Mouse (Mus musculus): ENCODE data around the gene Fbxl20. TPM values are rescaled to one million over a fixed set of nuclear protein-coding genes. Genes with fewer than 3 reads are reported as not detected.
"Not testable (repeated sequence)": the region's sequence is repeated elsewhere in the genome, so short reads cannot be mapped to it uniquely, and the experiment has no call there.

Gene Fbxl20
- 1 to 10 TPM; 3.5 to 7.2 (median 7.2) TPM for polyA plus RNA-seq (2017; shearing (Covaris generic))

DNA sequence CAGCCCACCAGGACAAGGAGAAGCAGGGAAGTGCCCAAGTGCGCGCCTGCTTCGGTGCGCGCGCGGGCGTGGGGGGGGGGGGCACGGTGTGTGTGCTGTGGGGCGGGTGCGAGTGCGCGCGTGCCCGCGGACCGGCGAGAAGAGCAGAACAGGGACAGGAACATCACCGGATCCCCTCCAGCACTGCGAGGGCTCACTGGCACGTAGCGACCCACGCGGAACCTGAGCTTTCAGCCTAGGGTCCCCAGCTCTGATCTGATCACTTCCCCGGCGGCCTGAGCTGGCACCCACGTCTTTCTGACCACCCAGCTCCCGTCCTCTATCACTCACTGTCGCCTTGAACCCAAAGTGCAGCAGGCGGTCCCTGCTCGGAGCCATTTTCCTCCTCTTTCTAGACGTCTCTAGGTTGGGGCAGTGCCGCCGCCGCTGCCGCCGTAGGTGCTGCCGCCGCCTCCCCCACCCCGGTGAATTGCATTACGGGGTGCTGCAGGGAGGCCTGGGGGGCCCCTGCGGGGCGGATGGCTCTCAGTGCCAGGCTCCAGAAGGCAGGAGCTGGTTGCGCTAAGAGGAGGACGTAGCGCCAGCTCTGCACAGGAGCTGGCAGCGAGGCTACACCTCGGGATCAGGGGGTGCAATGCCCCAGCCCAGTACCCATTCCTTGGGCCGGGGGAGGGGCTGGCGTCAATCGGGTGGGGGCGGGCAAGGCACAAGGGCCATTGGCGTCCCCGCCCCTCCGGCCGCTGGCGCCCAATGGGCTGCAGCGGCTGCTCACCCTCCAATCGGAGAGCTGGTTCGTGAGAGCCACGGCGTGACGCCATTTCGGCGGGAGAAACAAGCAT lies at the start of gene Fbxl20:
TSS of gene Fbxl20 (minus strand) at position 618 of the 839 bp plus-strand sequence.
- peak; percentile 80 for ATAC-seq

DNA sequence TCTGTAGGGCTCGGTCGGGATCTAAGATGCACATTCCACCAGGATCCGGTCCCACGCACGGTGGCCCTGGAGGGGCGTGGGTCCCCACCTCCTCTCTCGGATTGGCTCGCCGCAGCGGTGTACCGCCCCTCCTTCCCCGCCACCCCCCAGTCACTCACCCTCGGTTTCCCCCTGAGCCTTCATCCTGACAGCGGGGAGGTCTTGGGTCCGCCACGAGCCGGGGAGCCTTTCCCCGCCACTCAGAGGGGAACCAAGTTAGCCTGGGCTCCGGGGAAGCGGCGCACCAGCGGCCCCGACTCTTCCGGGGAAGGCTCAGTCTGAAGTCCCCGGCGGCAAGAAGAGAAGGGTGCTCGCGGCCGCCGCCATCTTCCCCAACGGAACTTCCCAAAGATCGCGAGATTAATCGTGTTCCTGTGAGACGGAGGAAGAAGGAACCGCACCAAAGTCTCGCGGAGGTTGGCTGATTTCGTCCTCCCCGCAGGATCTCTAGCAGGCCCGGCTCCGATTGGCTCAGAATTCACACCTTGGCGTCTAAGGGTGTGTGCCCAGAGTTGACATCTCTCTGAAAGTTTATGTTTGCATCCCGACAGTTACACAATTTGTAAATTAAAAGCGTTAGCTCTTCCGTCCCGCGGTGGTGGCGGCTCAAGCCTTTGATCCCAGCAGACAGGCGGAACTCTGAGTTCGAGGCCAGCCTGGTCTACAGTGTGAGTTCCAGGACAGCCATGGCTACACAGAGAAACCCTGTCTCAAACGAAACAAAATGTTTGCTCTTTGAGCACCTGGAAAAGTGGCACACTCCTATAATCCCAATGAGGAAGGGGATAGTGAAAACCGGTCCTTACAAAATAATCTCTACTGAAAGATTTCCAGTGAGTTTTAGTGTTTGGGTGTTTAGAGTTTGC lies 43.0 kb upstream of the Fbxl20 start, which contains the start of gene Med1:
TSS of gene Med1 (minus strand) at position 393 of the 905 bp plus-strand sequence.
- ATAC-seq: peak; percentile 97

DNA sequence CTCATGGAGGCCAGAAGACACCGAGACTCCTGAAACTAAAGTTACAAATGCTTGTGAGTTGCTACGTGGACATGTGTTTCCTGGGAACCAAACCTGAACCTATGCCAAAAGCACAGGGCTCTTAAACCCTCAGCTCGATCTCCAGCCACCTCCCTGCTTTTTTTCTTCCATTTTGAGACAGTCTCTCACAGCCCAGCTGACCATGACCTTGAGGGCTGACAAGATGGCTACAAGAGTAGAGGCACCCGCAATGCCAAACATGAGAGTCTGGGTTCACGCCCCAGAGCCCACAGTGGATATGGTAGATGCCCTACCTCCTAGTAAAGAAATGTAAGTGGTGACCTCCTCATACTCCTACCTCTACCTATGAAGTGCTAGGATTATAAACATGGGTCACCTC lies 40.6 kb upstream of the Fbxl20 start:
- ATAC-seq: no peak

DNA sequence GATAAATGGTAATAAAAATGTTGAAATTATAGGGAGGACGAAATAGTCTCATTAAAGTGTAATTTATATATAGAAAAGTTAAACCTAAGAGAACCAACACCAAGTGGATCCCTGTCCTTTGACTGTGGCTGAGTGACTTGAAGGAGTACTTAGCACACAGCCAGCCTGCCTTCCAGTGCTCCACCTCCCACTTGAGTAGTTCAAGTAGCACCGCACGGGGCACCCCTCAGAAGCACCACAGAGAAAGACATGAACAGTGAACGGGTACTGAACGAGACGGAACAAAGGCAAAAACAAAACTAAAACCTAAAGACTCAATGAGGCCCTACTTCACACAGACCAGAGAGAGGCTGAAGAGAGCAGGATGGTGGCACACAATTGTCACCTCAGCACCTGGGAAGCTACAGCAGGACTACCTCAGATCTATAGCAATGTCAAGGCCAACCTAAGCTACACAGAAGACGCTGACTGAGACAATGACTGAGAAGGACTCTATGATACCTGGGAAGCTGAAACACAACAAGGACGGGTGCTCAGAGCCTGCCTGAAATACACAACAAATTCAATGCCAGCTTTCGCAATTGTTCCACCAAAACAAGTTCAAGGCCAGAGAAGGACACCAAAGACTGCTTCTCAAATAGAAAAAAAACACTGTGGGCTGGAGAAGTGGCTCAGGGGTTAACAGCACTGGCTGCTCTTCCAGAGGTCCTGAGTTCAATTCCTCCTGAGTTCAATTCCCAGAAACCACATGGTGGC lies 37.6 kb upstream of the Fbxl20 start:
- no peak for ATAC-seq

DNA sequence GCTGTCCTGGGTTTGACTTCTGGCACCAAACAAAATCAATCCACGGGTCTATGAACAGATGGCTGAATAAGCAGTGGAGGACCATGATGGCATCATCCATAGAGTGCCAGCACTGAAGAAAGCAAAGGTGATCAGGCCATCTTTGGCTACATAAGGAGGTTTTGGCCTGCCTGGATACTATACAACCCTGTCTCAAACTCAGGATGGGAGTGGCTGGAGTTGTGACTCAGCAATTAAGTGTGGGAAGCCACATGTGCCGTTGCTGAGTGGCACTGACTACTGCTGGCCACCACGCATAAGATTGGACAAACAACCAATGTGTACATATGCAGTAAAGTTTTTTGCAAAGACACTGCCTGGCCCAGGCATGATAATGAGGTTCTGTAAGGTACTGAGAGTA lies 31.9 kb upstream of the Fbxl20 start:
- ATAC-seq: not testable (repeated sequence)

DNA sequence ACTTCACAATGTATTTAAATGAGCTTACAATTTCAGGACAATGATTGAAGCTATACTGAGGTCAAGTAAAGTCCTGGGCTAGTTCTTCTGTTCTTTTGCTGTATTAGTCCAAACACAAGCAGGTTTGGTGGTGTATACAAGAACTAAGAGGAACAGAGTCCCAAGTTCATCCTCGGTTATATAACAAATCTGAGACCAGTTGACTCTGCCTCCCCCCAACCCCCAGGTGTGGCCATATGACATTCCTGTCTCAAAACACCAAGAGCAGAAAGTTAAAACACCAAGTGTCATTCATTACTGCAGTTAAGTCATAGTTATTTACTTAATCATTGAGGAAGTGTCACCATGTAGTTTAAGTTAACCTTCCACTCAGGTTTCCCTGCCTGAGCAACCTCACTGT lies 18.2 kb upstream of the Fbxl20 start:
- ATAC-seq: no peak

DNA sequence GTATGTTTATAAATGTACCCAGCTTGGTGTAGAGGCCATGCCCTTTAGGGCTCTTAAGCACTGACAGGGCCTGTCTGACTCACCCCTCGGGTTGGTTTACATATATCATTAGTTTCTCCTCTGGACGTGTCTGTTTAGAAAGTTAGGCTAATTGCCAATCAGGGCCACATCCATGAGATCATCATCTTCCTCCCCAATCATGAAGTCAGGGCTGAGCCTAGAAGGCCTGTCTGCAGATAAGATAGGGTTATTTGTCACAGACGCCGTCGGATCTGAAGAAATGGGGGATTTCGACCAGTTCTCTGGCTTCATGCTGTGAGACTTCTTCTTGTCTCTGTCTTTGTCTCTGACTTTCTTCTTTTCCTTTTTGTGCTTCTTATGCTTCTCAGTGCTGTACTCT lies 4.9 kb upstream of the Fbxl20 start:
- no peak for ATAC-seq

DNA sequence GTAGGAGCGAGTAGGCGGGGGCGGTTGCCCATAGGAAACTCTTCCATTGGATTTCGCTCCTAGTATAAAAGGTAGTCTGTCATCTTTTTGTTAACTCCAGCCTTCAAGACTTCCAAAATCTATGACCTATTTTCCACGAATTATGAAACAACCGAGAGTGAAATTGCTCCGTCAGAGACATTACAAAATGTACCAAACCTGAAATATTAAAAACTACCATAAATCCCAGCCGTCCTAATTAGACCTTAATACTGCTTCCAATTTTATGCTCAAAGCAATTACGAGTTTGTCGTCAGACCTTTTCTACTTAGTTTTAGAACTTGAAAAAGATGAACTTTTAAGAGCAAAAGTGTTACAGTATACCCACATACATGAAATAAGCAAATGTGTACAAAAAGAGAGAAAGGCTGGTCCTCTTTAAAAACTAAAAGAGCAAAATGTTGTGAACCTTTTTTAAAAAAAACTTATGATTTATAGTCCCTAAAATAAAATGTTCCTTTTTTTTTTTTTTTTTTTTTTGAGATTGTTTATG lies 488 bp upstream of the Fbxl20 start:
- ATAC-seq: peak; percentile 3

DNA sequence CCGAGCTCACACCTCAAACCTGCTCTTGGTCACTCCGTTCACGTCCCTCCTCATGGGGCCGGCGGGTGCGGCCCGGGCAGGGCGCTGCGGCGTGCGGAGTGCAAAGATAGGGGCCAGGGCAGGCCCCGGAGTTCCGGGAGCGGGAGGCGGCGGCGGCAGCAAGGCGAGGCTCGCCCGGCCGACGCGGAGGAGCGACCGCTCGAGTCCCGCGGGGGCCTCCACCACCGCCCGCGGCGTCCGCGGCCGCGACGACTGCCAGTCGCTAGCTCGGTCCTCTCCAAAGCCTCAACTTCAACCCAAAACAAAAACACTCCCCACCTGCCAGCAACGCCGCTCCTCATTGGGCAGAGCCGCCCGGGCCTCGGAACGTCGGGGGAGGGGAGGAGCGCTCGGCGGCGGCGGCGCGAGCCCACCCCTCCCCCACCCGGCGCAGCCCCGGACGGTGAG lies 876 bp downstream of the Fbxl20 start:
- peak; percentile 58 for ATAC-seq

DNA sequence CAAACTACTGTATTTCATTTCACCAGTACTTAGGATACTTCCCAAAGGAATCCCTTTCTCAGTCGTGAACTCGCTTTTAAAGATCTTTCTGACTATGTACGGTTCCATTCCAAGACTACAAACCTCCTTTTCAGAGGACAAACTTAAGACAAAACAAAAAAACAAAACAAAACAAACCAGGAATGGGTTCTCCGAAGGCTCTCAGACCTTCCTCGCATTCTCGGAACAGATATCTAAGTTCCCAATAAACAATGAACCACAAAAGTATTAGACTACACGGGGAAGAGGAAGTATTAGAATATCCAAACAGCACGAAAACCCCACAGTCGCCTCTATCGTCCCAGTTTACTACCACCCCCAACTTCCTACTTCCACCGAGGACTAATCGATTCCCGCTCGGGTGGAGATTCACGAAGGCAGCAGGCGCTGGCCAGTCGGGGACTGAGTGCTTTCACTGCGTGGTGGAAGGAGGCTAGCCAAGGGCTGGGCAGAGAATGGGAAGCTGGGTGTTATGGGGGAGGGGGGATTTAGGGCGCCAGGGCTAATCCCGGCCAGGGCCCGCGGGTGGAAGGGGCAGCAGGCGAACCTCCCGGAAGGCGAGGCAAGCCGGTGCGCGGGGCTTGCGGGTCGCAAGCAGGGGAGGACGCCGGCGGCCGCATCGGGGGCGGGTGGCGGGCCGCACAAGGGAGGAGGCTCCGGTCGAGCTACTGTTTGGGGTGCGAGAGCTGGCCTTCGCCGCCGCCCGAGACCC lies 1.5 kb downstream of the Fbxl20 start:
- ATAC-seq: no peak

DNA sequence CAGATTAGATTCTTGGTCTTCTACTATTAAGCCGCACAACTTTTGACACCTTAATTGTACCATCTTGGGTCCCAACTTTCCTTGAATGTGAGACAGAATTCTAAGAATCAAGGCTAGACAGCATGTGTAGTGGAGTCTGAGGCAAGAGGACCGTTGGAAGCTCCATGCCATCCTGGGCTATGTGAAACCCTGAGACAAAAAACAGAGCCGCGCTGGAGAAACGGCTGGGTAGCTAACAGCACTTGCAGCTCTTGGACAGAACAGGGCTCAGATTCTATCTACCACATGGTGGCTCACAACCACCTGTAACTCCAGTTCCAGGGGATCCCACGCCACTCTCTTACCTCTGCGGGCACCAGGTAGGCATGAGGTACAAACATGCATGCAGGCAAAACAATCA lies 4.3 kb downstream of the Fbxl20 start:
- ATAC-seq: no peak

DNA sequence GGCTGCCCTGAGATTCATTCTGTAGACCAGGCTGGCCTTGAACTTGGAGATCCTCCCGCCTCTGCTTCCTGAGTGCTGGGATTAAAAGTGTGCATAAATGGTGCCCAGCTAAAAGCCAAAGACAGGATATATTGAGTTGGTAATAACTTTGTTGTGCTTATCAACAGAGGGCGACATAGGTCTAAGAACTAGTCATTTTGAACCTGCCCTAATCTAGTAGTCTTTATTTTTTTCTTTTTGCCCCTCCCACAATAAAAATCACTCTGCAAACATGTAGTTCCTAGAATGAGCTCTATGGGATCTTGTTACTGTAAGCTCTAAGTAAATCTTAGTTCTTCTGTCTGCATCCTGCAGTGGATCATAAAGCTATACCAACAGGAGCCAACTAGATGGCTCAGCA lies 7.7 kb downstream of the Fbxl20 start:
- ATAC-seq: no peak

DNA sequence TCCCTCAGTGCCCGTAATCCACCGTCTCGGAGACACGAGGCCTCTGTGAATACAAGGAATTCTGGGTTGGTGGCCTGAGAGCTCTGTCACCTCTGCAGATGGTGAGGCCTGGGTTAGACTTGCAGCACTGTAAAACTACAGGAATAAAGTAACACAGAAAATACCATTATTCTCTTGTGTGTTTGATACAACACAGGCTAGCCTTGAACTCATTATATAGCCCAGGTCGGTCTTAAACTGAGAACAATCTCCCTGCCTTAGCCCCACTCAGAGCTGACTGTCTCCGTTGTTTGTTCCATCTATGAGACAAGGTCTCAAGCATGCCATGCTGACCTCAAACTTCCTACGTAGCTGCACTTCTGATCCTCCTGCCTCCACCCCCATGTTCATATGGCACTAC lies 11.3 kb downstream of the Fbxl20 start:
- ATAC-seq: no peak

DNA sequence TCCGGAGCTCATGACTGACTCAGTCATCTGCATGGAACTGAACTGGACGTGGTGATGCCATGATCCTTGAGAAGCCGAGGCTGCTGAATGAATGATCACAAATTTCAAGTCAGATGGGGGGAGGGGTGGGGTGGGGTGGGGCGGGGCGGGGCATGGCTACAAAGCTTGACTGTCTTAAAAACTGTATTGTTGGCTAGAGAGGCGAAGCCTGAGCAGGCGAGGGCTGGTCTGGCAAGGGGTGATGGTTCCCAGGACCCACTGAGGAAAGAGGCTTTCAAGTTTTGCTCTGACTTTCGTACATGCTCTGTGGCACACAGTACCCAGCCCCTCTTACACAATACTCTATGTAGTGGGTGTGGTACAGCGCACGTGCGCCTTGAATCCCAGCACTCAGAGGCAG lies 12.4 kb downstream of the Fbxl20 start:
- no peak for ATAC-seq

DNA sequence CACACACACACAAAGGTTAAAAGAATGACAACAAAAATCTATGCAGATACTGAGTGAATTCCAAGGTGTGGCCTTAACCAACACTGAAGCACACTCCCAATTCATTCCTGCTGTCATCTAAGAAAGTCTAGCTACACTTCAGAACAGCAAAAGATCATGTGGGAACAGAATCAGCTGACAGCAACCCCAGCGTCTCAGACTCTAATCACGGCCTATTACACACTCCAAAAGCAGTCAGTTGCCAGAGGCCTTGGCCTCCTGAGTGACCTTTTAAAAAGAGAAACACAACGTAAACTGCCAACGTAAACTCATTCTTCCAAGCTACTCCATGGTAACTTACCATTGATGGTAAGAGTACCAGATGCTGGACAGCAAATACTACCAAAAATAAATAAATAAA lies 15.3 kb downstream of the Fbxl20 start:
- ATAC-seq: no peak

DNA sequence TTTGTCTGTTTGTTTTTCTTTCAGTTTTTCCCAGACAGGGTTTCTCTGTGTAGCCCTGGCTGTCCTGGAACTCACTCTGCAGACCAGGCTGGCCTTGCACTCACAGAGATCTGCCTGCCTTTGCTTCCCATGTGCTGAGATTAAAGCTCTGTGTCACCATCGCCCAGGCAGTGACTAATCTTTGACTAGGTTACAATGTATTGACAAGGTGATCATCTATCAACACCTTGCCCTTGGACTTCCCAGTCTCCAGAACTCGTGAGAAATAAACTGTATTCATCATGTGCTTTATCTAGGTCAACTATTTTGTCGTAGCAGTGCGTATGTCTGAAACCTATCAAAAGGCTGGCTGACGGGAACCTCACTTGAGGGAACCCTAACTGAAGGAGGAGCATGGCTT lies 26.8 kb downstream of the Fbxl20 start:
- ATAC-seq: no peak

DNA sequence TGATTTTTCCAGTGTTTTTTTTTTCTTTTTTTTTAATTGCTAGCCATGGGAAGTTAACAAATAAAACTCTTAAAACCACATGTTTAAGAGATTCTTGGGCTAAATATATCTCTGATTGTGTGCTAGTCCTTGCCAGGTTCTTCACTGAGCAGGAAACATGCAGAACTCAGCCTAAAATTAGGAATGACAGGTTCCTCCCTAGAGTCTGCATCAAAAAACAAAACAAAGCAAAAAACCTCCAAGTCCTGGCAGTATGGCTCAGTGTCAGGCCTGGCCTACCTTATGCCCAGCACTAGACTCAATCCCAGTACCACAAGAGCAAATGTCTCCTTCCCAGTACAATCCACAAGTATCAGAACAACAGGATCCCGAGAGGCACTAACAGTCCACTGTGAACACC lies 35.8 kb downstream of the Fbxl20 start:
- ATAC-seq: no peak

DNA sequence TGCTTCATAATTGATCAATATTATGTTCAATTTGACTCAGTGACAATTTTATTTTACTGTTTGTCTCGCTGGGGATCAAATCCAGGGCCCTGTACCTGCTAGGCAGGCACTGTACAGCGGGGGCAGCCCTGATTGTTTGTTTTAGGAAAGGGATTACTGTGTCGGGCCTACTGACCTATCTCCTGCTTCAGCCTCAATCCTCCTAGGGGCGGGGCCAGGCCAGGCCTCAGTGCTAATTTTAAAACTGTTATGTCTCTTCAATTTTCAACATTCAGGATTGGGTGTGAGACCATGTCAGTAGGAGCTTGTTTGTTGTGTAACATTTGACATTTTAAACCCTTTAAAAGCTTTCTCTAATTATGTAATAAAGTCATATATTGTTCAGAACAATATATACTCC lies 36.7 kb downstream of the Fbxl20 start:
- ATAC-seq: no peak

DNA sequence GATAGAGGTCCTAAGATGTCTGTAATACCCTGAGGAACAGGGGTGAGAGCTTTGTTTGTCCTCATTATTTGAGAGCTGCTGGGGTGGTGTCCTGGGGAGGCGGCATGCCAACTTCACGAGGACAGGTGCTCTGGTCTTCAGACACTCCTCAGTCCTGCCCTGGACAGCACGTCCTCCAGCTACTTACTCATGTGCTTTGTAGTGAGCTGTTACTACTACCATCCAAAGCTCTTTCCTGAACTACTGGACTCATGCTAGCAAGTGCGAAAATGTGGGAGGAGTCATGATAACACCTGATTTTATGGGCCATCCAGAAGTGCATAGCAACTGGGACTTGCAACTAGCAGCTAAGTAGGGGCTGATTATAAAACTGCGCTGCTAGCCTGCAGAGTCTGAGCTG lies 40.5 kb downstream of the Fbxl20 start:
- ATAC-seq: no peak

DNA sequence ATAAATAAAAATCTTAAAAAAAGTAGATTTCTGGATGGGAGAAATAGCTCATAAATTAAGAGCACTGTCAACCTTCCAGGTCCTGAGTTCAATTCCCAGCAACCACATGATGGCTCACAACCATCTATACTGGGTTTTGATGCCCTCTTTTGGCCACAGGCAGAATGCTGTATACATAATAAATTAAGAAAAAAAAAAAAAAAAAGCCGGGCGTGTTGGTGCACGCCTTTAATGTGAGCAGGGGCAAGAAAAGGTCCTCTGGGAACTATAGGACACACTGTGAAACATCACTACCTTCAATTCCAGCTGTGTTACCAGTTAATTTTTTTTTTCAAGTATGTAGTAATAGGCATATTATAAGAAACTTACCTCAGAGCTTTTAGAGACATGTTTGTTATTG lies 48.9 kb downstream of the Fbxl20 start:
- ATAC-seq: no peak

DNA sequence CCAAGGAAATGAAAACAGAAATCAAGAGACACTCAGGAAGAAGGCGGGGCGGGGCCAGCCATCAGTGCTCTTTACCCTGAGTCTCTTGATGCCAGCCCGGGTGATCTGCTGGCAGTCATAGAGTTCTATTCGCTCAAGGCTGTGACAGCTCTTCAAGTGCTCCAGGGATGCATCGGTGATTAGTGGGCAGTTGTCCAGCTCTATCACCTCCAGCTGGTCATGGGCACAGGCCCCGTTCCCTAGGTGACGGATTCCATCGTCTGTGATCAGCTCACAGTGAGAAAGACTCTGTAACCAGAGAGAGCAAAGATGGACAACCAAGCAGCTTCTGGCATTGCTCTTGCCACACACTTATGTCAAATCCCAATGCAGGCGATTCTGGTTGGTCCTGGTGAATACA lies 59.6 kb downstream of the Fbxl20 start:
- no peak for ATAC-seq

DNA sequence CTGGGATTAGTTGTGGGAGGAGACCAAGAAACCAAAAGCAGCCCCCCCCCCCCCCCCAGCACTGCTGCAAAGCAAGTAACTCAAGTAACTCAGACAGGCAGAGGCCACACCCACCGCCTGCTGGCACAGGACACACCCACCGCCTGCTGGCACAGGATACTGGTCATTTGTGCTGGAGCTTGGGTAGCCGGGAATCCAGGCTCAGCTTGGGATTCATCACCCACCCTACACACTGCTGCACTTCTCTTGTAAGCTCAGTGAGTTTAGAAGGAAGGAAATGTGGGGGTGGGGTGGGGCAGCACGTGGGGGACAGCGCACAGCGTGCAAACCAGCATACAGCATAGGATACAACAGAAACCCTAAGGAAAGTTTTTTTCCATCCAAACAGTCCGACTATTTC lies 62.0 kb downstream of the Fbxl20 start:
- ATAC-seq: no peak
